Mouse (Mus musculus): ENCODE measurements at regions not wholly inside any gene's neighbourhood (a gene's known extent, or its start where the extent isn't known, plus 50 kb on each side); places are given as distances from the start of the nearest gene placed in this dataset.

GRCm38 (mm10) chr15:36855550-36856131 is 151.9 kb downstream of the Zfp706 start:
- DNase-seq (ENCODE audit: low read depth), result peak; percentile 26

GRCm38 (mm10) chr15:36854900-36855321 is 152.7 kb downstream of the Zfp706 start:
- DNase-seq (ENCODE audit: low read depth), result no peak

- DNase-seq (ENCODE audit: low read depth), result no peak
These were observed 155.2 kb downstream of the Zfp706 start for GRCm38 (mm10) chr15:36852229-36852821.

- no peak for DNase-seq (ENCODE audit: low read depth)
These were observed 159.3 kb downstream of the Zfp706 start for GRCm38 (mm10) chr15:36848238-36848637.

DNA sequence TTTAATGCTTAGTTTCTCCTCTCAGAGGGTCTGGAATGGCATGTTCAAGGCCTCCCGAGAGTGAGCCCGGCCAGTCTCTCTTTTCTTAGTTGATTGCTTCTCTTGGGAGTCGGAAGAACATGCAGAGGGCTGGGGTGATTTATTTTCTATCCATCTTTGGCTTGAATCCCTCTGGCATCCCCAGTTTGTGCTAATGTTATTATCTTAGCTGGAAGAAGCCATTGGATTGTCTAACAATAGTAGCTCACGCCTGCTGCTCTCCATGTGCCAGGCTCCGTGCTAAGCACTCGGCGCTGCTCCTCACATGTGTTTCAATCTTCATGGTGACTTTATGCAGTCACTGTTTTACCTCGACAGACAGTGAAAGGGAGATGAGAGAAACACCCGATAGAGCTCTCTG is 160.8 kb downstream of the Zfp706 start:
- DNase-seq (ENCODE audit: low read depth), result no peak

Measured in induced T-regulatory cell, adult 2 months (primary cell).